Mouse (Mus musculus) bone marrow macrophage, adult 2 months (primary cell): ENCODE data around the gene Cnih1.

Experiments
- CTCF ChIP-seq: IDR thresholded peaks from 2 replicates; pipeline ENCODE4 v1.5.1; 2012; ENCODE audit warnings: low read depth, mild to moderate bottlenecking, low read length, moderate library complexity
- POLR2A ChIP-seq: IDR thresholded peaks from 2 replicates; pipeline ENCODE4 v1.6.1; 2012; ENCODE audit warnings: mild to moderate bottlenecking, low read depth, low read length, borderline replicate concordance

DNA sequence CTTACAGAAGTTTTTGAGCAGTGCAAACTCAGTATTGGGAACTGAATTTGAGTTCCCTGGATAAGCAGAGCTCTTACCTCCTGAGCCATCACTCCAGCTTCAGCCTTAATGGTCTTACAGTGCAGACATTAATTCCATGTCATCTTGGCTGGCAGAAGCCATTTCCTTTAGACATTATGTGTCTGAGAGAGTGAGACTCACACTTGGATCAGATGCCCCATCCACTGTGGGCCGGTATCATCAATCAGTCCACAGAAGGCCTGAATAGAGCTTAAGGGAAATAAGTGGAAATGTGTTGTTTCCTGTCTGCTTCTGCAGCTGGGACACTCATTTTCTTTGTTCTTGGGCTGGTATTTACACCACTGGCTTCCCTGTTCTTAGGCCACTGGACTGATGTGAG is 15.6 kb upstream of the Cnih1 start:
- TF ChIP-seq CTCF (no peak), POLR2A (no peak)
